Mouse (Mus musculus): ENCODE data around the gene Ina. TPM values are rescaled to one million over a fixed set of nuclear protein-coding genes. Genes with fewer than 3 reads are reported as not detected.
"Not testable (repeated sequence)": the region's sequence is repeated elsewhere in the genome, so short reads cannot be mapped to it uniquely, and the experiment has no call there.

Ina gene
- polyA plus RNA-seq, 1 experiment from 2014 or later, result 0.41 TPM

GRCm38 (mm10) chr19:46971712-46972111, 42.8 kb upstream of the Ina start:
- H3K27ac ChIP-seq (ENCODE audit: low read depth, low read length), result no peak overlapping the region

GRCm38 (mm10) chr19:46972159-46972558, 42.3 kb upstream of the Ina start:
- H3K4me2 ChIP-seq (replicated peaks; ENCODE audit: low read depth, low read length), result no peak overlapping the region
- H3K4me3 ChIP-seq (ENCODE audit: low read length), result no peak overlapping the region
- 95% methylated on average over 3 of the region's 3 CpGs for WGBS
- no peak for ATAC-seq (ENCODE audit: low FRiP score, low TSS enrichment)
- H3K27ac ChIP-seq (ENCODE audit: low read depth, low read length), result no peak overlapping the region
- H3K4me1 ChIP-seq (ENCODE audit: control insufficient read depth, insufficient read depth, low read length), result peaks cover 12% of the 10 kb centered on the region; the same call in 1 of the 2 replicates
- no peaks in the 10 kb centered on the region for H3K27me3 ChIP-seq (ENCODE audit: control insufficient read depth, insufficient read depth, low read length)
- H3K36me3 ChIP-seq (ENCODE audit: control insufficient read depth, insufficient read depth, low read length), result no peaks in the 10 kb centered on the region
- H3K9me3 ChIP-seq (ENCODE audit: control insufficient read depth, low read length), result no peaks in the 10 kb centered on the region
- H3K9ac ChIP-seq (ENCODE audit: low read depth, low read length), result no peak overlapping the region

More at GRCm38 (mm10) chr19:46971712-46972111, 42.8 kb upstream of the Ina start:
- Histone ChIP-seq H3K27me3 (ENCODE audit: control insufficient read depth, insufficient read depth, low read length) (no peaks in the 10 kb centered on the region), H3K4me1 (ENCODE audit: control insufficient read depth, insufficient read depth, low read length) (peaks cover 12% of the 10 kb centered on the region; the same call in 1 of the 2 replicates), H3K9ac (ENCODE audit: low read depth, low read length) (no peak overlapping the region), H3K9me3 (ENCODE audit: control insufficient read depth, low read length) (no peaks in the 10 kb centered on the region), H3K4me3 (ENCODE audit: low read length) (no peak overlapping the region), H3K4me2 (replicated peaks; ENCODE audit: low read depth, low read length) (no peak overlapping the region), H3K36me3 (ENCODE audit: control insufficient read depth, insufficient read depth, low read length) (no peaks in the 10 kb centered on the region)
- WGBS, result 61% methylated on average over 9 of the region's 9 CpGs
- ATAC-seq (ENCODE audit: low FRiP score, low TSS enrichment), result no peak

- H3K27ac ChIP-seq (ENCODE audit: low read depth, low read length), result no peak overlapping the region
- WGBS, result 78% methylated on average over 4 of the region's 4 CpGs
- no peaks in the 10 kb centered on the region for H3K36me3 ChIP-seq (ENCODE audit: control insufficient read depth, insufficient read depth, low read length)
- no peak overlapping the region for H3K4me2 ChIP-seq (replicated peaks; ENCODE audit: low read depth, low read length)
- H3K9ac ChIP-seq (ENCODE audit: low read depth, low read length), result no peak overlapping the region
- ATAC-seq (ENCODE audit: low FRiP score, low TSS enrichment), result no peak
- H3K9me3 ChIP-seq (ENCODE audit: control insufficient read depth, low read length), result no peaks in the 10 kb centered on the region
- no peak overlapping the region for H3K4me3 ChIP-seq (ENCODE audit: low read length)
- peaks cover 1% of the 10 kb centered on the region; the same call in 1 of the 2 replicates for H3K4me1 ChIP-seq (ENCODE audit: control insufficient read depth, insufficient read depth, low read length)
- no peaks in the 10 kb centered on the region for H3K27me3 ChIP-seq (ENCODE audit: control insufficient read depth, insufficient read depth, low read length)
These were observed 38.9 kb upstream of the Ina start for GRCm38 (mm10) chr19:46975565-46975964.

DNA sequence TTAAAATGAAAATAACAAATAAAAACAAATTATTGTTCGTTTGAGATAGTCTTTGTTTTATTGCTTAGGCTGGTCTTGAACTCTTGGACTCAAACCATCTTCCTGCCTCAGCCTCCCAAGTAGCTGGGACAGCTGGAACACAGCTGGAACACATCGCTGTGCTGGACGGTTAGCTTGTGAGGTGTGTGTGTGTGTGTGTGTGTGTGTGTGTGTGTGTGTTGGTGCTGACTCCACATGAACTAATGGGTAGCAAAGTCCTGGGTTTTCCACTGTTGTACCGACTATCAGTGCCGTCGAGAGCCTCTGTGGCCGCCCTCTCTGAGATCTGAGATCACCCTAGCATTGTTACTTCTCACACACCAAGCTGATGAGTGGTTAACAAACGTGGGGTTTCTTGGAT, 38.5 kb upstream of the Ina start:
- WGBS, result 84% methylated on average over 8 of the region's 8 CpGs
- Histone ChIP-seq H3K27me3 (ENCODE audit: control insufficient read depth, insufficient read depth, low read length) (no peaks in the 10 kb centered on the region), H3K9ac (ENCODE audit: low read depth, low read length) (no peak overlapping the region), H3K4me2 (replicated peaks; ENCODE audit: low read depth, low read length) (no peak overlapping the region), H3K4me3 (ENCODE audit: low read length) (no peak overlapping the region), H3K4me1 (ENCODE audit: control insufficient read depth, insufficient read depth, low read length) (no peaks in the 10 kb centered on the region), H3K27ac (ENCODE audit: low read depth, low read length) (no peak overlapping the region), H3K36me3 (ENCODE audit: control insufficient read depth, insufficient read depth, low read length) (no peaks in the 10 kb centered on the region), H3K9me3 (ENCODE audit: control insufficient read depth, low read length) (no peaks in the 10 kb centered on the region)
- no peak for ATAC-seq (ENCODE audit: low FRiP score, low TSS enrichment)

DNA sequence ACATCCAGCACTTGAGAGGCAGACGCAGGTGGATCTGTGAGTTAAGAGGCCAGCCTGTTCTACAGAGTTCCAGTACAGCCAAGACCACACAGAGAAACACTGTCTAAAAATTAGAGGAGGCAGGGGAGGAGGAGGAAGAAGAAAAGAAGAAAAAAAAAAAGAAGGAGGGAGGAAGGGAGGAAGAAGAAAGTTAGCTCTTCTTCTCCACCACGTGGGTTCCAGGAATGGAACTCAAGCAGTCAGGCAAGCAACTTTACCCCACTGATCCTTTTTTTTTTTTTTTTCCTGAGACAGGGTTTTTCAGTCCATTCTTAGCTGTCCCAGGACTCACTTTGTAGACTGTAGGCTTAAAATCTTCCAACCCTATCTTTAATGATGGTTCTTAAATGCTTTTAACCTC, 37.8 kb upstream of the Ina start:
- 53% methylated on average over 2 of the region's 2 CpGs for WGBS
- ATAC-seq (ENCODE audit: low FRiP score, low TSS enrichment), result no peak

DNA sequence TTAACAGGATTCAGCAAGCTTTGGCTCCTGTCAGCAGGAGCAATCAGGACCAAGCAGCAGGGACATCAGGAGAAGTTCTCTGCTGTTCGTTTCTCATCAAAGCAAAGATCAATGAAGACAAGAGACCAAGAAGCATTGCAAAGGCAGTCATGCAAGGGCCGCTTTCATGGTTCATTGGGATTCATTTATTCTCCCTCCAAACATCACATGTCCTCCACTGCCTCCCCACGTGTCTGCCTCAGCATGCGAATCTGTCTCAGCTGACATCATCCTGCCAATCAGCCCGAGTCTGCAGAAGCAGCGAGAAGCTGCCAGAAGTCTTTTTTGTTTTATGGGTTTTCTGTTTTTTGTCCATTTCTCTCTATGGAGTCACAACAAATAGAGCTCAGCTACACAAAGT, 37.0 kb upstream of the Ina start:
- Histone ChIP-seq H3K4me2 (replicated peaks; ENCODE audit: low read depth, low read length) (no peak overlapping the region), H3K4me3 (ENCODE audit: low read length) (no peak overlapping the region), H3K27ac (ENCODE audit: low read depth, low read length) (no peak overlapping the region), H3K4me1 (ENCODE audit: control insufficient read depth, insufficient read depth, low read length) (no peaks in the 10 kb centered on the region; the same call in 1 of the 2 replicates), H3K36me3 (ENCODE audit: control insufficient read depth, insufficient read depth, low read length) (no peaks in the 10 kb centered on the region), H3K9ac (ENCODE audit: low read depth, low read length) (no peak overlapping the region), H3K27me3 (ENCODE audit: control insufficient read depth, insufficient read depth, low read length) (no peaks in the 10 kb centered on the region), H3K9me3 (ENCODE audit: control insufficient read depth, low read length) (no peaks in the 10 kb centered on the region)
- no peak for ATAC-seq (ENCODE audit: low FRiP score, low TSS enrichment)
- 30% methylated on average over 6 of the region's 6 CpGs for WGBS

More for the DNA sequence above, 37.8 kb upstream of the Ina start:
- Histone ChIP-seq H3K27ac (ENCODE audit: low read depth, low read length) (no peak overlapping the region), H3K36me3 (ENCODE audit: control insufficient read depth, insufficient read depth, low read length) (no peaks in the 10 kb centered on the region), H3K27me3 (ENCODE audit: control insufficient read depth, insufficient read depth, low read length) (no peaks in the 10 kb centered on the region), H3K4me3 (ENCODE audit: low read length) (no peak overlapping the region), H3K9me3 (ENCODE audit: control insufficient read depth, low read length) (no peaks in the 10 kb centered on the region), H3K4me2 (replicated peaks; ENCODE audit: low read depth, low read length) (no peak overlapping the region), H3K4me1 (ENCODE audit: control insufficient read depth, insufficient read depth, low read length) (no peaks in the 10 kb centered on the region), H3K9ac (ENCODE audit: low read depth, low read length) (no peak overlapping the region)

DNA sequence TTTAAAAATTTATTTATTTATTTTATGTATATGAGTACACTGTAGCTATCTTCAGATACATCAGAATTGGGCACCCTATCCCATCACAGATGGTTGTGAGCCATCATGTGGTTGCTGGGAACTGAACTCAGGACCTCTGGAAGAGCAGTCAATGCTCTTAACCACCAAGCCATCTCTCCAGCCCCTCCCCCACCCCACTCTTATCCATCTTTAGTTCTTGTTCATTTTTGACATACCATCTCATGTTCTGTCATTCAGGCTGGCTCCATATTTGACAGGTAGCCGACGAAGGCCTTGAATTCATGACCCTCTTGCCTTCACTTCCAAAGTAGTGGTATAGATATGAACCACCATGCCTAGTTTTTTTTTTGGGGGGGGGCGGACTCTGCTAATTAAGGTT, 36.4 kb upstream of the Ina start:
- H3K27ac ChIP-seq (ENCODE audit: low read depth, low read length); H3K36me3 ChIP-seq (ENCODE audit: control insufficient read depth, insufficient read depth, low read length); H3K4me3 ChIP-seq (ENCODE audit: low read length); ATAC-seq (ENCODE audit: low FRiP score, low TSS enrichment); H3K4me1 ChIP-seq (ENCODE audit: control insufficient read depth, insufficient read depth, low read length); H3K27me3 ChIP-seq (ENCODE audit: control insufficient read depth, insufficient read depth, low read length); H3K4me2 ChIP-seq (replicated peaks; ENCODE audit: low read depth, low read length); H3K9ac ChIP-seq (ENCODE audit: low read depth, low read length); H3K9me3 ChIP-seq (ENCODE audit: control insufficient read depth, low read length): not testable (repeated sequence)
- WGBS, result 87% methylated on average over 3 of the region's 3 CpGs

- 79% methylated on average over 17 of the region's 17 CpGs for WGBS
- Histone ChIP-seq H3K9ac (ENCODE audit: low read depth, low read length) (no peak overlapping the region), H3K4me1 (ENCODE audit: control insufficient read depth, insufficient read depth, low read length) (peaks cover 8% of the 10 kb centered on the region), H3K4me3 (ENCODE audit: low read length) (no peak overlapping the region), H3K9me3 (ENCODE audit: control insufficient read depth, low read length) (no peaks in the 10 kb centered on the region), H3K27ac (ENCODE audit: low read depth, low read length) (no peak overlapping the region), H3K4me2 (replicated peaks; ENCODE audit: low read depth, low read length) (no peak overlapping the region), H3K27me3 (ENCODE audit: control insufficient read depth, insufficient read depth, low read length) (no peaks in the 10 kb centered on the region), H3K36me3 (ENCODE audit: control insufficient read depth, insufficient read depth, low read length) (no peaks in the 10 kb centered on the region)
- no peak for ATAC-seq (ENCODE audit: low FRiP score, low TSS enrichment)
These were observed 35.3 kb upstream of the Ina start for GRCm38 (mm10) chr19:46978920-46979780.

- no peak overlapping the region for H3K27ac ChIP-seq (ENCODE audit: low read depth, low read length)
- no peaks in the 10 kb centered on the region for H3K27me3 ChIP-seq (ENCODE audit: control insufficient read depth, insufficient read depth, low read length)
- H3K4me3 ChIP-seq (ENCODE audit: low read length), result no peak overlapping the region
- no peak overlapping the region for H3K9ac ChIP-seq (ENCODE audit: low read depth, low read length)
- peaks cover 8% of the 10 kb centered on the region for H3K4me1 ChIP-seq (ENCODE audit: control insufficient read depth, insufficient read depth, low read length)
- no peak overlapping the region for H3K4me2 ChIP-seq (replicated peaks; ENCODE audit: low read depth, low read length)
- WGBS, result 80% methylated on average over 3 of the region's 3 CpGs
- H3K9me3 ChIP-seq (ENCODE audit: control insufficient read depth, low read length), result no peaks in the 10 kb centered on the region
- H3K36me3 ChIP-seq (ENCODE audit: control insufficient read depth, insufficient read depth, low read length), result no peaks in the 10 kb centered on the region
- ATAC-seq (ENCODE audit: low FRiP score, low TSS enrichment), result no peak
These were observed 34.8 kb upstream of the Ina start for GRCm38 (mm10) chr19:46979781-46980105.

Measured in kidney, embryonic 14.5 days (tissue).